Comparison of ENCODE assay signal across 25 mouse cellular contexts in the genomic region with DNA sequence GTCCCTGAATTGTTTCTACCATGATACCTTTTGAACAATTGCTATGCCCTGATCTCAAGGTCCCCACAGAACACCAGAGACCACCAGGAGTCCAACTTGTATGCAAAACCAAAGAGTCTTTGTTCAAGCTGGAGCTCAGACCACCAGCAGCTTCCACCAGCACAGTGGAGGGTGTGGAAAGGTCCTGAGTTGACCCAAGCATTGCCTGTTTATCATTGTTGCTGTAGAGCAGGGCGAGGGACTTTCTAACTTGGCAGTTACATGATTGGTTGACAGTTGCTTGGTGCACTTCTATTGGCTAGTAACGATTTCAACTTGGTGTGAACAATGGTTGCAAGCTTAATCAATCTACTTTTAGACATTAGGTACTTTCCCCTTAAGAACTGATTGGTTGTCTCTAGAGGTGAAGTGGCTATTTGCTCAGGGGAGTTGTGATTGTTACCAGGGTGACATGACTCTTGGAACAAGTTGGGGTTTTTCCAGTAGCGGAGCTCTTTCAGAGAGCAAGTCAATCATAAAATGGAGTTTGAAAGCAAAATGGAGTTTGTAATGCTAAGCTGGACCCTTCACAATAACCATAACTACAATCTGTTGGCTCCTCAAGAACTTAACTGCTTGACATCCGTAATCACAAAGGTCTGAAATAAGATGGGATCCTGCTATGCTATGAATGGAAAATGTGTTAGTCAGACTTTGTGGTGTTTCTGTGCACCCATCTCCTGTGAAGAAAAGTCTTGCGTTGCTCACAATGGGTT.
"Had no signal": no experiment of that assay in that cellular context is flagged by ENCODE, and none has a peak within 500 bp of the region (broad histone marks: within the 10 kb centered on the region; RNA-seq: fewer than 3 reads in every experiment).

No protein-coding gene starts in this region.

- H3K27me3 ChIP-seq: heart, embryonic 13.5 days; heart, embryonic 15.5 days; hindbrain, embryonic 12.5 days; kidney, embryonic 15.5 days; limb, embryonic 13.5 days; limb, embryonic 15.5 days; liver, embryonic 12.5 days had no signal

- H3K4me2 ChIP-seq: heart, embryonic 13.5 days; heart, embryonic 15.5 days; hindbrain, embryonic 12.5 days; hindbrain, embryonic 14.5 days; kidney, embryonic 15.5 days; limb, embryonic 13.5 days; limb, embryonic 15.5 days; liver, embryonic 12.5 days had no signal

- DNase-seq: gastrocnemius, postnatal 14 days; gastrocnemius, postnatal 36 days; heart, adult 18-20 months; heart, postnatal 14 days; heart, postnatal 36 days; kidney, adult 2 months; kidney, adult 9 months; kidney, postnatal 14 days; kidney, postnatal 36 days; layer of hippocampus, adult 9-11 months; layer of hippocampus, postnatal 36 days; left cerebral cortex, postnatal 4 days had no signal

- H3K9ac ChIP-seq: heart, embryonic 13.5 days; heart, embryonic 15.5 days; hindbrain, embryonic 12.5 days; hindbrain, embryonic 14.5 days; kidney, embryonic 15.5 days; limb, embryonic 13.5 days; limb, embryonic 15.5 days; liver, embryonic 12.5 days; liver, embryonic 14.5 days had no signal

- H3K36me3 ChIP-seq: heart, embryonic 10.5 days; heart, embryonic 13.5 days; heart, embryonic 15.5 days; hindbrain, embryonic 12.5 days; kidney, embryonic 15.5 days; limb, embryonic 13.5 days; limb, embryonic 15.5 days; liver, embryonic 12.5 days had no signal

- ATAC-seq: hindbrain, embryonic 16.5 days; intestine, postnatal 0 days; liver, embryonic 12.5 days had no signal

- H3K9me3 ChIP-seq: heart, embryonic 10.5 days; heart, embryonic 13.5 days; heart, embryonic 15.5 days; hindbrain, embryonic 12.5 days; kidney, embryonic 15.5 days; limb, embryonic 13.5 days; limb, embryonic 15.5 days; liver, embryonic 12.5 days had no signal

- H3K4me1 ChIP-seq: heart, embryonic 13.5 days; heart, embryonic 15.5 days; kidney, embryonic 15.5 days; limb, embryonic 13.5 days; limb, embryonic 15.5 days; liver, embryonic 12.5 days had no signal

- H3K27ac ChIP-seq: heart, embryonic 10.5 days; heart, embryonic 13.5 days; heart, embryonic 15.5 days; hindbrain, embryonic 12.5 days; hindbrain, embryonic 14.5 days; kidney, embryonic 15.5 days; kidney, postnatal 0 days; limb, embryonic 13.5 days; limb, embryonic 15.5 days; liver, embryonic 12.5 days; liver, embryonic 14.5 days had no signal

- H3K4me3 ChIP-seq: heart, embryonic 10.5 days; heart, embryonic 13.5 days; heart, embryonic 15.5 days; hindbrain, embryonic 12.5 days; kidney, embryonic 15.5 days; limb, embryonic 13.5 days; limb, embryonic 15.5 days; liver, embryonic 12.5 days had no signal
